Mouse (Mus musculus) lung, adult 2 months (tissue): ENCODE data around the gene Slco3a1.

Experiments used
- CTCF ChIP-seq: fragments of 200-500 bp; IDR thresholded peaks from 2 replicates; pipeline ENCODE4 v1.5.1; 2011; ENCODE audit warnings: mild to moderate bottlenecking, low read length, control low read depth; ENCODE audit not compliant: insufficient read depth
- POLR2A ChIP-seq: fragments of 200-500 bp; IDR thresholded peaks from 2 replicates; pipeline ENCODE4 v1.6.1; 2011; ENCODE audit warnings: low read depth, mild to moderate bottlenecking, control low read depth, low read length, borderline replicate concordance; ENCODE audit errors: extremely low read depth

GRCm38 (mm10) chr7:74541958-74542357, 12.6 kb downstream of the Slco3a1 start:
- TF ChIP-seq CTCF (no peak), POLR2A (no peak)
